Mouse (Mus musculus) heart, embryonic 11.5 days (tissue): ENCODE measurements at regions not wholly inside any gene's neighbourhood (a gene's known extent, or its start where the extent isn't known, plus 50 kb on each side); places are given as distances from the start of the nearest gene placed in this dataset.

Source experiments
- ATAC-seq: fragments of 200-750 bp; cut with Nextera tagmentation; replicated peaks from 2 replicates; pipeline ENCODE4 v1.8.0; 2017; ENCODE audit warnings: moderate library complexity; ENCODE audit not compliant: insufficient number of reproducible peaks, low FRiP score, low TSS enrichment
- H3K27ac ChIP-seq: fragments of 300-500 bp; sonication (generic); 2 replicates; pipeline ENCODE4 v1.5.1; 2014; ENCODE audit warnings: mild to moderate bottlenecking, low read depth, low read length
- H3K27me3 ChIP-seq: fragments of 300-500 bp; sonication (generic); 2 replicates; pipeline ENCODE4 v1.6.1; 2014; ENCODE audit warnings: mild to moderate bottlenecking, low read length, mixed read lengths; ENCODE audit not compliant: control insufficient read depth, insufficient read depth
- H3K36me3 ChIP-seq: fragments of 300-500 bp; sonication (generic); 2 replicates; pipeline ENCODE4 v1.6.1; 2014; ENCODE audit warnings: mild to moderate bottlenecking, low read length, moderate library complexity, mixed read lengths; ENCODE audit not compliant: control insufficient read depth, insufficient read depth
- H3K4me1 ChIP-seq: fragments of 300-500 bp; sonication (generic); 2 replicates; pipeline ENCODE4 v1.6.1; 2014; ENCODE audit warnings: low read length; ENCODE audit not compliant: control insufficient read depth, insufficient read depth
- H3K4me2 ChIP-seq: fragments of 300-500 bp; sonication (generic); 2 replicates; pipeline ENCODE4 v1.6.1; 2014; ENCODE audit warnings: mild to moderate bottlenecking, moderate library complexity
- H3K4me3 ChIP-seq: fragments of 300-500 bp; sonication (generic); 2 replicates; pipeline ENCODE4 v1.5.1; 2014; ENCODE audit warnings: low read depth, low read length
- H3K9ac ChIP-seq: fragments of 300-500 bp; sonication (generic); 2 replicates; pipeline ENCODE4 v1.6.1; 2014; ENCODE audit warnings: mild to moderate bottlenecking, low read depth, low read length, moderate library complexity
- H3K9me3 ChIP-seq: fragments of 300-500 bp; sonication (generic); replicated peaks from 2 replicates; pipeline ENCODE4 v1.6.1; 2016; ENCODE audit warnings: low read length; ENCODE audit not compliant: control insufficient read depth
- WGBS: fragments of 180-500 bp; shearing (Covaris S2); extraction: QIAGEN DNeasy Blood & Tissue Kit; methylation state at CpG from one replicate; pipeline ENCODE4 v1.1.7; 2014; ENCODE audit not compliant: insufficient replicate concordance; 5-methylcytosine and 5-hydroxymethylcytosine counted together

- H3K4me1 ChIP-seq, result peaks cover 27% of the 10 kb centered on the region
- no peaks in the 10 kb centered on the region for H3K9me3 ChIP-seq
- no peaks in the 10 kb centered on the region for H3K36me3 ChIP-seq
- H3K4me2 ChIP-seq, result no peak overlapping the region
- no peak overlapping the region for H3K27ac ChIP-seq
- 72% methylated on average over 5 of the region's 5 CpGs for WGBS
- H3K9ac ChIP-seq, result no peak overlapping the region
- no peak overlapping the region for H3K4me3 ChIP-seq
- ATAC-seq, result no peak
- no peaks in the 10 kb centered on the region for H3K27me3 ChIP-seq
These were observed 171.5 kb upstream of the Sulf2 start for GRCm38 (mm10) chr2:166326932-166327331.

DNA sequence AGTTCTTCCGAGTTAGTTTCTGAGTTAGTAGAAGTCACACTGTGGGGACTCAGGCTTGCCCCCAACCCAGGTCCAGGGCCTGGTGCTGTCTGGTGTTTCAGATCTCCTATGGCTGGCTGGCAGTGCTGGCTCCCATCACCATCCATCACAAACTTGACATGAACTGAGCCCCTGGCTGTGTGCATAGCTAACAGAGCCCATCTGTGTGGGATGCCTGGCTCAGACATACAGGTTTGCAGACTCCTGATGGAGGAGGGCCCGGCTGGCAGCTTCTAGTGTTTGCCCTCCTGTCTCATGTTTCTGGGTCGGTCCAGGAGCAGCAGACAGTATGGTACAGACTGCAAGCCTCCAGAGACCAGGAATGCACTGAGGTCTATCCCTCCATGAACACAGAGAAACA, 169.5 kb upstream of the Sulf2 start:
- Histone ChIP-seq H3K36me3 (no peaks in the 10 kb centered on the region), H3K4me1 (peaks cover 27% of the 10 kb centered on the region), H3K27me3 (no peaks in the 10 kb centered on the region), H3K4me3 (no peak overlapping the region), H3K9ac (no peak overlapping the region), H3K4me2 (no peak overlapping the region), H3K27ac (peak overlapping the region; percentile 37; the same call in 1 of the 2 replicates), H3K9me3 (no peaks in the 10 kb centered on the region)
- ATAC-seq, result no peak
- 48% methylated on average over 3 of the region's 3 CpGs for WGBS

DNA sequence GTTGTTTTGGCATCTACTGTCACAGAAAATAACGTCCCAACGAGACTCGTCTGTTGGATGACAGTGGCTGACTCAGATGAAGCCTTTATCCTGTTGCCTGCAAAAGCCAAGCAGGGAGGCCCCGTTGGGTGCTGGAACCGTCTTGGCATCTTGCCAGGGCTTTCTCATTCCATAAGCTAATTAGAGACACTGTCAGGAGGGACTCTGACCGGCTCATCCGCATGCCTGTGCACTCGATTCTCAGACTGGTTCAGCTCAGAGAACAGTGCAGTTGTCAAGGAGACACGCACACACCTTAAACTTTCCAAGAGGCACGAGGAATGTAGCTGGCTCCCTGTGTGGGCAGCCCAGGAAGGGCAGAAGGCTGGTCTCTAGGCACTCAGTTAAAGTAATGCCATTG, 169.0 kb upstream of the Sulf2 start:
- Histone ChIP-seq H3K36me3 (no peaks in the 10 kb centered on the region), H3K4me3 (no peak overlapping the region), H3K4me2 (peak overlapping the region; percentile 9; the same call in 1 of the 2 replicates), H3K9me3 (no peaks in the 10 kb centered on the region), H3K9ac (no peak overlapping the region), H3K27ac (peak overlapping the region; percentile 54; the same call in 1 of the 2 replicates), H3K4me1 (peaks cover 27% of the 10 kb centered on the region), H3K27me3 (no peaks in the 10 kb centered on the region)
- ATAC-seq, result peak; percentile 44; the same call in 1 of the 2 replicates
- WGBS, result 25% methylated on average over 10 of the region's 10 CpGs

DNA sequence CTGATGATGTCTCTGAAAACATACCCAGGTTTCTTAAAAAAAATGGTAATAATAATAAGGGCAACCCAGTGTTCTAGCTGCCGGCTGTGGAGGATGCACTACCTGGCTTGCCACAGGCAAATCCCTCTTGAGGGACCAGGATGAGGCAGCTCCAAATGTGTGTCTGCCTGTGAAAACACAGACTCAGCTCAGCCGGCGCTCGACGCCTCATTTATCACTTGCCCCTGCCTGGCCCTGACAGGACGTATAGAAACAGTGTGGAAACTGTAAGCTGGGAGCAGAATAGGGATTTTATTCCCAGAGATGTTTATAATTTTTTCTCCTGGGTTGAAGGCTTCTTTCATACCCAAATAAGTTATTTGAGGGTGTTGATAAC, 167.2 kb upstream of the Sulf2 start:
- Histone ChIP-seq H3K9ac (no peak overlapping the region), H3K9me3 (no peaks in the 10 kb centered on the region), H3K4me2 (no peak overlapping the region), H3K27ac (peak overlapping the region; percentile 42; the same call in 1 of the 2 replicates), H3K4me1 (peaks cover 27% of the 10 kb centered on the region), H3K27me3 (no peaks in the 10 kb centered on the region), H3K36me3 (no peaks in the 10 kb centered on the region), H3K4me3 (no peak overlapping the region)
- no peak for ATAC-seq
- 26% methylated on average over 6 of the region's 6 CpGs for WGBS

DNA sequence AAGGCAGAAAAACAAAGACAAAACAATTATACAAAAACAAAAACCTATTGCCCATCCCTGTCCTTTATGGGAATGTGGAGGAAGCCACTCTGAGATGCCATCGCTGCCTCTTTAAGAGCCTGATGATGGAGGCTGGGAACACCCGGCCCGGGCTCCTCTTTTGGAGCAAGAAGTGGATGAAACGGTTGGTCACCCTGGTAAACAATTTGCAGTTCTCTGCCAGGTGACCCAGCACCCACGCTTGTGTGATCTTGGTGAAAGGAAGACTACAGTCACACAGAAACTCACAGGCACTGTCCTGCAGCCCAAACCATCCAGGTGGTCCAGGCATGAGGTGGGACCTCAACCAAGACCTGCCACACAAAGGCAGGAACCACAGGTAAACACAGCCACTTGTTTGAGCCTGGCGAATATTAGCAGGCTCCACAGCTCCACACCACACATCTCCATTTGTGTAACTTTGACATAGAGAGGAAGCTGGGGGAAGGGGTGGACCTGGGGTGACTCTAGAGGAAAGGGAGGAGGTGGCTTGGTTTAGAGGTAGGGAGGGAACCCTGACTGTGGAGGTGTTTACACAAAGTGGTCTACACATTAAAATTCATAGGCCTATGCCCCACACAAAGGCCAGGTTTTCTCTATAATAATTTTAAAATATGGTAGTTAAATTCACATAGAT, 166.7 kb upstream of the Sulf2 start:
- H3K4me1 ChIP-seq, result peaks cover 27% of the 10 kb centered on the region
- no peak overlapping the region for H3K4me2 ChIP-seq
- no peak overlapping the region for H3K9ac ChIP-seq
- no peaks in the 10 kb centered on the region for H3K9me3 ChIP-seq
- H3K4me3 ChIP-seq, result no peak overlapping the region
- no peak for ATAC-seq
- H3K27ac ChIP-seq, result peak overlapping the region; percentile 42; the same call in 1 of the 2 replicates
- H3K27me3 ChIP-seq, result no peaks in the 10 kb centered on the region
- H3K36me3 ChIP-seq, result no peaks in the 10 kb centered on the region
- WGBS, result 74% methylated on average over 6 of the region's 6 CpGs

- no peak for ATAC-seq
- H3K36me3 ChIP-seq, result no peaks in the 10 kb centered on the region
- peaks cover 3% of the 10 kb centered on the region; the same call in 1 of the 2 replicates for H3K4me1 ChIP-seq
- no peak overlapping the region; the same call in 1 of the 2 replicates for H3K27ac ChIP-seq
- 44% methylated on average over 10 of the region's 10 CpGs for WGBS
- no peaks in the 10 kb centered on the region for H3K27me3 ChIP-seq
- no peak overlapping the region for H3K9ac ChIP-seq
- H3K9me3 ChIP-seq, result no peaks in the 10 kb centered on the region
- no peak overlapping the region for H3K4me3 ChIP-seq
- no peak overlapping the region for H3K4me2 ChIP-seq
These were observed 161.0 kb upstream of the Sulf2 start for GRCm38 (mm10) chr2:166316409-166316916.

DNA sequence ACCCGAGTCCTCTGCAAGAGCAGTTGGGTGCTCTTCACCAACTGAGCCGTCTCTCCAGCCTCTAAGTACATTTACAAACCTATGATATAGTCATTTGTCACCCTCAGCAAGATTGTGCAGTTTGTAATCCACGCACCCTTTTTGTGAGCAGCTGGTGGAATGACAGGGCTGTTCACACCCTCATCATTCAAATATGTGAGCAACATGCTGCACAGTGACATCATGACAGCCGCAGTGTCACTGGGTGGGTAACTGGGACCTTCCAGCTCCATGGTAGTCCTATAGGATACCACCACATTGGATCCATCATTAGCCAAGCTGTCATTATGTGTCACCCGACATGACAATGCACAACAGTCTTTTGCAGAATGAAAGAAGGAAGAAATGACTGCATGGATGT, 155.0 kb upstream of the Sulf2 start:
- Histone ChIP-seq H3K27ac (no peak overlapping the region), H3K9me3 (no peaks in the 10 kb centered on the region), H3K36me3 (no peaks in the 10 kb centered on the region), H3K9ac (no peak overlapping the region), H3K4me3 (no peak overlapping the region), H3K27me3 (no peaks in the 10 kb centered on the region), H3K4me1 (no peaks in the 10 kb centered on the region), H3K4me2 (no peak overlapping the region)
- 75% methylated on average over 5 of the region's 5 CpGs for WGBS
- no peak for ATAC-seq

DNA sequence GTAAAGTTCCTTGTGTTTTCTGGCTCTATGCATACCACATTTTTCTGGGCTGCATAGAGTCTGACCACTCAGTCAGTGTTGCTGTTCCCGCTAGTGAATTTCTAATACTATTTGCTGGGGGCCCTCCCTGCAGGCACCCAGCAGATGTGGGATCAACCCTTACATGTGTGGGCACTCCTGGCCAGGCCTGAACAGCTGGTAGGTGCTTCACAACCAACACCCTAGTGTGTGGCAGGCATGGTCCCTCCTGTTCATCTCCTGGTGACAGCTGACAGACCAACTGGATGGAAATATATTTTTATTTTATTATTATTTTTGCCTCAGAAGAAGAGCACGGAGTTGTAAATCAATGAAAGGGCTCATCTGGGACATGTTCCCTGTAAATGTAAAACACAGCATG, 154.4 kb upstream of the Sulf2 start:
- Histone ChIP-seq H3K9ac (no peak overlapping the region), H3K36me3 (no peaks in the 10 kb centered on the region), H3K4me3 (no peak overlapping the region), H3K27ac (no peak overlapping the region), H3K27me3 (no peaks in the 10 kb centered on the region), H3K4me1 (no peaks in the 10 kb centered on the region), H3K4me2 (no peak overlapping the region), H3K9me3 (no peaks in the 10 kb centered on the region)
- 82% methylated on average over 2 of the region's 2 CpGs for WGBS
- no peak for ATAC-seq

GRCm38 (mm10) chr2:166307551-166307950, 152.1 kb upstream of the Sulf2 start:
- Histone ChIP-seq H3K36me3 (no peaks in the 10 kb centered on the region), H3K4me3 (no peak overlapping the region), H3K4me2 (no peak overlapping the region), H3K27me3 (no peaks in the 10 kb centered on the region), H3K27ac (no peak overlapping the region), H3K4me1 (no peaks in the 10 kb centered on the region), H3K9ac (no peak overlapping the region), H3K9me3 (no peaks in the 10 kb centered on the region)
- no peak for ATAC-seq
- WGBS, result 79% methylated on average over 13 of the region's 13 CpGs
